Mouse (Mus musculus) CH12F3 (cell line): ENCODE results near the gene Samd10.

Source experiments
- in situ Hi-C: fragments of 300-500 bp; cut with MboI; formaldehyde crosslinking; loops from 2 replicates; pipeline ENCODE4 v1.14.3; 2020; ENCODE audit warnings: low sequenced_read_pairs

Gene Samd10

DNA sequence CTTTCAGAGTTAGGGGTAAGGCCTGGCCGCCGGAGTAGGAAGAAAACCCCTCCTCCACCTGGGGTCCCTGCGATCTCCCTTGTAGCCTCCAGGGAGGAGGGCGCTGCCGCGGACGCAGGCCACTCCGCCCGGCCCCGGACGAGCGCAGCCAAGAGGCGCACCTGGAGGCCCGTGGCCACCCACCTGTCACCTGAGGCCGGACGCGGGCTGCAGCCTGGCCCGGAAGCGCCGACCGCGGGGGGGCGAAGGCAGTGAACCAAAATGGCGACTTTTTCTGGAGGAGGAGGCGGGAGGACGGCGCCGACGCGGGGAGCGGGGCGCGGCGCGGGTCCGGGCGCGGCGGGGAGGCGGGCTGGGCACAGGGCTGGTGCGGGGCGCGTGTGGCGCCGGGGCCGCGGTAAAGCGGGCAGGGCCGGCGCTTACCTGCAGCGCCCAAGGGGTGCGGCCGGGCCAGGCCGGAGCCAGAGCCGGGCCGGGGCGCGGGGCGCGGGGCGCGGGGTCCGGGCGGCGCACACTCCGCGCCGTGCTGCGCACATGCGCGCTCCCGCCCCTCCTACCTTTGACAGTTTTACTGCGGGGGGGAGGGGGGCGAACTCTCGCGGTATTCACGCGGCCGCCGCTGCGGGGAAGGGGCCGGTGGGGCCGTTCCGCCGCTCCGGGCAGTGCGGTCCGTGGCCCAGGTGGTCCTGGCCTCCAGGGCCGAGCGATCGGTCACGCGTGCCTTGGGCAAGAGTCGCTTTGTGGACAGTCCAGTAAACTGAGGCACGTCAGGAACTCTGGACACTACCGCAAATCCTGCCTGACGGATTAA, 6.6 kb downstream of the Samd10 start, which contains the start of gene Zfp512b:
Zfp512b (minus strand) TSS at position 573 of the 811 bp plus-strand sequence.
- in situ Hi-C loops, result no loop called here

DNA sequence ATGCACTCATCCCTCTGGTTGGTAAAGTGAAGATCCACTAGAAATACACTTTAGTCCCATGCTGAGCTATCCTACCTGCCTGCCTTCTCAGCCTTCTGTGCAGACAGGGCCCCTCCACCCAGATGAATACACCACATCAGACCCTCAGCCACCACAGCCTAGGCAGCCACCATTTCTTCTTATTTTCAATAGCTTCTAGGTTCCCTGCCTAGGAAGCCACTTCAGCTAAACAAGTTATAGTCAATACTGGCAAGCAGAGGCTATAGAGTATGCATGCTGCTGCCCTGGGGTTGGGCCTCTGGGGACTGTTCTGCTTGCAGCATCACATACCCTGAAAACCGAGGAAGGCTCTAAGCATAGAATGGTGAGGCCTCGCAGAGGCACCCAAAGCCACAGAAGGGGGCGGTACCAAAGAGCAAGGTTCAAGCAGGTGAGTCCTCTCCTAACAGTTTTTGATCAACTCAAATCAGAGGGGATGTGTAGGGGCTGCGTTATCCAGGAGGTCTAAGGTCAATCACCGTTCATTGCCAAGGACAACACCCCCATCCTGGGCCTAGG, 7.4 kb downstream of the Samd10 start, which contains the start of gene Prpf6:
Prpf6 (plus strand) TSS at position 341 of the 558 bp plus-strand sequence.
- in situ Hi-C loops, result no loop called here

DNA sequence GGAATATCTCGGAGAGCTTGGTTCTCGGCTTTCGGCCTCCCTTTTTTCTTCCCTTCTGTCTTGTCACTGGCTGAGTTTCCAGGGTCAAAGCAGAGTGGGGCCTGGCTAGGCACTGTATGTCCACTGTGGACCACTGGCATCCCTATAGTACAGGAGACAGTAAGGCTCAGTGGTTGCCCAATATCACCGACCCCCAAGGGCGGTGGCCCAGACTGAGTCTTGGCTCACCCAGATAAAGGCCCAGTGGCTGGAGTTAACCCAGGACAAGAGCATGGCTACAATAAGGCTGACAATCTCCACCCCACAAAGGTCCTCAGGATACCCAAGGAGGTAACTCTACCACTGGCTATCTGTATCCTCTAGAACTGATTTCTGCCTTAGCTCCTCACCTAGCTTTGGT, 8.5 kb downstream of the Samd10 start:
- in situ Hi-C loops, result no loop called here

DNA sequence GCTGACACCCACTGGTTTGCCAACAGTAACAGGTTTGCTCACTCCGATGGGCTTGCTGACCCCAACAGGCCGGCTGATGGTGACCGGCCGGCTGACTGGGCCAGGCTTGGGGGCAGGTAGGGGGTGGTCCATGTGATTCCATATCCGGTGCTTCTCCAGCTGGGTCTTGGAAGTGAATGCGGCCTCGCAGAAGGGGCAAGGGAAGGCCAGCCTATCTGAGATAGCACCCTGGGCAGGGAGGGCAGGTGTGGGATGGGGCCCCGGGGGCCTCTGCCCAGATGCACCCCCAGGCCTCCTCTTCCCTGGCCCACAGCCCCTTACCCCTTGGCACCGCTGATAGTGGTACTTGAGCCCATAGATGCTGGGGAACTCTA, 9.3 kb downstream of the Samd10 start:
- in situ Hi-C loops, result no loop called here

DNA sequence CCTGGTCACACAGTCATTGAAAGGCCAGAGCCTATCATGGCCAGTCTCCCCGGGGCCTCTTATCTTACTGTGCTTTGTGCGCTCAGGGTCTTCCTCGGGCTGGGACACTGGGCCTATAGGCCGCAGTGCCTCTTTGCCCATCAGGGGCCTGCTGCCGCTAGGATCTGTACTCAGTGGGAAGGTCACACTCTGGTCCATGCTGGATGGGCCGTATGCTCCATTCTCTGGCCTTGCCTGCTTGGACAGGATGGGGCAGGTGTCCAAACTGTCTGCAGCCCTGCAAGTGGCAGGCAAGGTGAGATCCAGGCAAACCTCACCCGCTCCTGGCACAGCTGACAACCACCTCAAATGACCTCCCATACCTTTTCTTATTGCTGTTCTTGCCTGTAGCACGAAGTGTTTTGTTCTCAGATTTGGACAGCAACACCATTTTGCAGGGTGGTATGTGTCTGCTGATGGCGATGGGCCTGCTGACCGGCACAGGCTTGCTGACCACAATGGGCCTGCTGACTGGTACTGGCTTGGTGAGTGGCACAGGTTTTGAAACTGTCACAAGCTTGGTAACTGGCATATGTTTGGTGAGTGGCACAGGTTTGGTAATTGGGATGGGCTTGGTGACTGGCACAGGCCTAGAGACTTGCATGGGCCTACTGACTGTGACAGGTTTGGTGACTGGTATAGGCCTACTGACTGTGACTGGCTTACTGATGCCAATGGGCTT, 9.8 kb downstream of the Samd10 start:
- in situ Hi-C loops, result no loop called here

DNA sequence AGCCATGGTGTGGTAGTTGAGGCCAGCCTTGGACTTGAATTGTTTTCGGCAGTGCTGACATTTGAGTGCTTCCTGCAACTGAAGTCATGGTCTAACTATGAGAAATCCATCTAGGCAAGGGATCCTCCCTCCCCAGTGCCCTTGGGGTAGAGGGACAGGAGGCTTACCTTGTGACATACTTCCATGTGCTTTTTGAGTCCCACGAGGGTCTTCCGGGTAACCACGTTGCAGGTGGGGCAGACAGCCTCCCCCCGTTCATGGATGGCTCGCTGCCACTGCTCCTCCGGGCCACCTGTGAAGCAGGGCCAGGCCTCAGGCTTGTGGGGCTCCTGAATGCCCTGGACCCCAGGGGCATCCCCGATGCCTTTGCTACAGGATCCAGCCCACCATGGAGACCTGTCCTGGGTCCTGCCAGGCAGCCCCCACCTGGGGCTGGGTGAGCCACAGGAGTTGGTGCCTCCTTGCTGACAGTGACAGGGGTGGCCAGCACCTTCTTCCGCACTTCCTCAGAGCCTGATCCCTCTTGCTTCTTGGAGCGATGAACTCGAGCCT, 10.7 kb downstream of the Samd10 start:
- in situ Hi-C loops, result no loop called here

DNA sequence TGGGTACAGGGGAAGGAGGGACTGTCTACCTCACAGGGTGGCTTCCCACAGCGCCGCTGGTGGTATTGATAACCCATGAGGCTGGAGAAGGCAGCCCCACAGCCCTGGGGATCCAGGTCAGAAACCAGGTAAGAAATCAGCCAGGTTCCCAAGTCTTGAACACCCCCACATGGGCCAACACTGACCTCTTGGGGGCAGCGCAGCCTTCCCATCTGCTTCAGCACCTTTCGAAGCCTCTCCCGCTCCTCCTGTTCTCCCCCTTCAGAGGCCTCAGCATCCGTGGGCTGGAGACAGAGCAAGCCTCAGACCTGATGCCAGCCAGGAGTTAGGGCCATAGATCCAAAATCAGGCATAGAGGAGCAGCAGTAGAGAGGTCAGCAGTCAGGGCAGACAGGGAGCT, 11.2 kb downstream of the Samd10 start:
- in situ Hi-C loops, result no loop called here

DNA sequence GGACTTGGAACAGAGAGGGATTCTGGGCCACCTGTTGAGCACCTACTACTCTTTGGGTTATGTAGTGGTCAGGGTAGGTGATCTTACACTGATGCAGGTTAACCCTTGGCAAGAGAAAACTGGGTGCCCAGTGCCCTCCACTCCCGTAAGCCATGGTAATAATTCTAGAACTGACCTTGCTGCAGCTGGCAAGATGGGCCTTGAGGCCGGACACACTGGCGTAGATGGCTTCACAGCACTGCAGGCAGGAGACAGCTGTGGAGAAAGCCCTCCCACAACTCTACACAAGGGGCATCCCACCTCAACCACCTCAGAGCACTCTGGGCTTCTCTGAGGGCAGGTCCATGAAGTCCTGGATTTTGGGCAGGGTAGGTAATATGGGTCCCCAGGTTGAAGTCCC, 12.9 kb downstream of the Samd10 start:
- in situ Hi-C loops, result no loop called here

DNA sequence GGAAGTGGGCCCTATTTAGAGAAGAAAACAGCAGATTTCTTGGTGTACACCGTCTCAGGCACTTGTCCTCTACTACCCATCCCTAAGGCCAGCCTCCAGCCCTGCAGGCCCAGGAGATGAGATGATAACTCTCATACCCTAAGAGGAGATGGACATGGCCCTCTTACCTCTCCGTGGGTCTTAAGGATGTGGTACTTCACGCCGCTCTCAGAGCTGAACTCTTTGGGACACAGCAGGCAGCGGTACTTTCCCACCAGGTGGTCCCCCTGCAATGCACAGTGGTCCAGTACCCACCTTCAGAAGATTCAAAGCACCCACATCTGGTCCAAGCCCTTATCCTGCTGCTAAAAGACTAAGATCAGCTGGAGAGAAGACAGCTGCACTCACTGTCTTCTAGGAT, 13.5 kb downstream of the Samd10 start:
- in situ Hi-C loops, result no loop called here

DNA sequence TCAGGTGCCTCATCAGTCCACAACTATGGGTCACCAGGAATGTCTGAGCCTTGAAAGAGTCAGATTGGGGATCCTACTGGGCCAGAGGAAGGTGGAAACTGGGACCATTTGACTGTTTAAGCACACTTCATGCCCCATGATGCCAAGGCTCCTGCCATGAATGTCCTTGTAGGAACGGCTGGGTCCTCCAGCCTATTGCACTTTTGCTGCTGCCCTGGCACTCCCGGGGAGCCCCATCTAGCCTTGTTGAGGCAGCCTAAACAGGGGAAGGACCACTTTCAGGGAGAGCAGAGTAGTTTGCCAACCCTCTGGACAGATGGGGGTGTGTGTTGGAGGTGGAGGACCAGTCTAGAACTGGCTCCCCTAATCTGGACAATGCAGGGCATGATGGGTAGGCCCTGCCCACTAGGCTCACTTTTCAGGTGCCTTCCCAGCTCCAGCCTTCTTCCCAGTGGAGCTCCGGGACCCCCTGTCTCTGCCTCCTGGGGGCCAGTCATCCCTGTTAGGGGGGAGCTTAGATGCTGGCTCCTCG, 14.5 kb downstream of the Samd10 start, which contains the start of gene Uckl1:
Uckl1 (minus strand) TSS at position 482 of the 532 bp plus-strand sequence.
- in situ Hi-C loops, result no loop called here

DNA sequence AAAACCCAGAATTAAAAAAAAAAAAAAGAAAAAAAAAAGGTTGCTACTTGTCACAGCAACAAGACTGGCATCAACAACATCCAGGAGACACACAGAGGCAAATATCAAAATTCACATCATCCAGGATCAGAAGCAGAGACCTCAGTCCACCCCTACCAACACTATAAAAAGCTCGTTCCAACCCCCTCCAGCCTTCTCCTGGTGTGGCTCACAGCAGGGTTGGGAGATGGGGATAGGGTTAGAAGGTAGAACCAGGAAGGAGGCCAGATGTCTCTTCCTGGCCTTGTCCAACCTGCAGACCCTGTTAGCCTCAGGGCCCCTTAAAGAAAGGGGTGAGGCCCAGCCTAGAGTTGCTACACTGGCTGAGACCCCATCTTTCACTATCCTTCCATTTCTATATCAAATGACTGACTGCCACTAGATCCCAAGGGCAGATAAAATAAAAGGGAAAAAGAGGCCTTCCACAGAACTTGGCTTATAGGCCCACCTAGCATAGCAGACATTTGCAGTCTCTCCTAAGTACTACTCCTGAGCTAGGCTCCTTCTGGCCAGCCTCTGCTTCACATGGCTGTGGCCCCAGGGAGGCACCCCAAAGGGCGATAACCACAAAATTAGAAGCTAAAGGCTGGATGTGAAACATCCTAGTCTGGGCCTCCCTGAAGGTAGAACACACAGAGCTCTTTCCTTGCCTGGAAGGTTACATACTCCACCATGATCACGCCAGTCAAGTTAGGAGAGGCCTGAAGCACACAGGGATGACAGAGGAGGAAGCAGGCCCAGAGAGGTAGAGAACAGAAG, 15.4 kb downstream of the Samd10 start:
- in situ Hi-C loops, result no loop called here

DNA sequence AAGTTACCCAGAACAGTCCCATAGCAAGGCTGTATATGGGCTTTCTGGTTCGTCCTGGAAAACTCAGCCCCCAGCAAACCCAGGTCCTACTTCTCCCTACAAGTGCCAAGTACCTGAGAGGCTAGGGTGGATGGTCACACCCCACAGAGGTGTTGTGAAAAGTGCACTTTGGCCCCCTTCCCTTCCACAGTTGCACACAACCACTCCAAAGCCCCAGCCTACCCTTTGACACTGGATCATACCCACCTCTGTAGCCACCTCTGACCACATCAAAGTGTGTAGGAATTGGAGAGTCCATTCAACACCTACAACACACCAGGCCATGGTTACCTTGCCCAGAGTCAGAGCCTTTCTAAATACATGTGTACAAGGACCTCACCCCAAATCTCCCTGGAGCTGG, 16.1 kb downstream of the Samd10 start:
- in situ Hi-C loops, result no loop called here

DNA sequence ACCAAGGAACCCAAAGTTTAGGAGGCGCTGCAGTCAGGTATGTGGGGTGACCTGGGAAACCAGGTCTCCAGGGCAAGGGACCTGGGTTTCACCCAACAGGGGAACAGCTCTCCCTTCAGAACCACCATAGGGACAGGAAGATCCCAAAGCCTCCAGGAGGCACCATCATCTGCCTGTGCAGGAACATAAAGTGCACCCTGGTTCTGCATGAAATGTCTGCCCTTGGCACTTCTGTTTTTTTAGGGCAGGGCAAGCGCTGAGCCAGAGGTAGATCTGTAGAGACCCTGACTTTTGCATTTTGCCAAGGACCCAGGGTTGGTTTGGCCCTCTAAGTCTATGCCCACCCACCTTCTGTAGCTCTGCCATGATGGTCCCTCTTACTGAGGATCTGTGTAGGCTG, 16.7 kb downstream of the Samd10 start:
- in situ Hi-C loops, result no loop called here

DNA sequence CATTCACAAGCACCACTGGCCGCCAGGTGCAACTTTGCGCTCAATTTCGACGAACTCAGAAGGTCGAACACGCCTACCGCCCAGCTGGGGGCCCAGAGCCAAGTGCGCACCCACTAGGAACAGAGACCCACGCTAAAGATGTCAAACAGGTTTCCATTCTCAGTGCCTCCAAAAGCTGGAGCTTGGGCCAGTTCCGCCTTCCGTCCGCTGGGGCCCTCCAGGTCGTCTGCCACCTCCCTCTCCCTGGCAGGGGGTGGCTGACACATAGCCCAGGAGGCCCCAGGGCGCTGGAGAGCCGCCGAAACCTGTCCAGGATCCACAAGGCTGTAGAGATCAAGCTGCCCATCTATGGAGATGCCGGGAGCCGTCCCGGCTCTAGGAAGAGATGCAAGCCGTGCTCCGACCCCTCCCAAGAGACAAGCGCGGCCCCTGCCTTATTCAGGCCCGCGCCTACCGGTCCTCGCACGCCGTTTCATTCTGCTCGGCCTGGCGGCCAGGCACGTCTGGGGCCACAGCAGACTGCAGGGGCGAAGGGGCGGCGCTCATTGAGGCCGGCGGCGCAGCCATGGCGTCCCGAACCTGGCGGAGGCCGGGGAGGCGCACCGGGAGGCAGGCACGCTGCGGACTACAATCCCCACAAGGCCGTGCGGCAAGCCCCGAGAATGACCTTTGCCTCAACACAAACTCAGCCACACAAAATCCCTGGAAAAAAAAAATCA, 17.5 kb downstream of the Samd10 start:
- in situ Hi-C loops, result no loop called here

DNA sequence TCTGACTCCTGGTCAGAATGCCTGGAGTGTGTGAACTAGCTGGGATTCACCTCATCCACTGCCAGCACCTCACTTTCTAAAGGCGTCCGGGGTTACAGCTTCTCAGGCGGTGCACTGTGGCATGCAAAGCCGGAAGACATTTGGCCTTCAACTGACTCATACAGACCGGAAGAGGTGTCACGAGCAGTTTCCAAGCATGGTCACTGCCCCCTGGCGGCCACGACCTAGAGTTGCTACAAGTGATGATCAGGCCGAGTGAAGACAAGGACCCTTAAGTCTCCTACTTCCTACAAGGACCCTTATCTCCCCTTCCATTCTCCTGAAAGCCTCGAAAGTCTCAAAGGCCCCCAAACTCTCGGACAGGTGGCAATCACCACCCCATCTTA, 18.0 kb downstream of the Samd10 start:
- in situ Hi-C loops, result no loop called here

DNA sequence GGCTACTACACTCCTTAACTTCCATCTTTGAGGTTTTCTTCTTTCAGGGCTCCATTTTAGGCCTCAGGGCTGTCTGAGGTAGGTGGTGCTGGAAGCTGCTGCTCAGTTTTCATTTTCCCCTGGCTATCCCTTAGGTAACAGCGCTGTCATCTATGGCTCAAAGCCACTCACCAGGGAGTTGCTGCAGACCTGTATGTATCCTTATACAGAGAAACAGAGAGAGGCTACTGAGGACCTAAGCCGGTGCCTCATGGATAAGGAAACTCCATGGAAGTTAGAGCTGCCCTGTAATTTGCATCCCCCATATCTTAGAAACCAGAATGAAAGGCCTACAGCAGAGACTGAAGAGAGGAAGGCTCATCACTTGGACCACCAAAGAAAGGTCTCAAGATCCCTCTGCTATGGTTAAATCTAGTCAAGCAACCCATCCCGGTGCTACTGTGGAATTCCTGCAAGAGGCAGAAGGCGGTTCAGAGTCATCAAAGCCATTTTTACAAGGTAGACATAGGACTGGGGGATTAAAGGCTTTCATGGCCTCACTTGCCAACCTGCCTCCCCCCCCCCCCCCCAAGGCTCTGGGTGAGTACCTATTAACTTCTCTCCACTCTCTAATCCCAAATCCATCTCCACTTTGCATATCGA, 18.8 kb downstream of the Samd10 start:
- in situ Hi-C loops, result no loop called here

DNA sequence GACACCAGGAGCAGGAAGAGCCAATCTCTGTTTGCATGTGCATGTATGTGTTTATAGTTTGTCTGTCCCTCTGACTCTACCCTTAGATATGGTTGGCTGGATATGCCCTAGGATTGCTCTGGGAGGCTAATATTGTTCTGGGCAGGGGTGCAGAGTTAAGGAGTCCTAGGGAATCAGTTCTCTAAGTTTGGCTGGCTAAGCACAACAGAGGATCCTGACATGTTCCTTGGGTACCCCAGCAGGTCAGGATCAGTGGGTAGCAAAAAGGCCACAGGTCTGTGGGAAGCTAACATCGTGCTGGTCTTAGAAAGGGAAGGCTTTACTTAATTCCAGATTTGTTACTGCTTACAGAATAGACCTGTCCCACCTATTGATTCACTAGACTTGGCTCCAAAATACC, 19.3 kb downstream of the Samd10 start:
- in situ Hi-C loops, result loop anchor here (10.0 kb wide), 1 partner anchor 185 kb away; no protein-coding TSS in a partner anchor

DNA sequence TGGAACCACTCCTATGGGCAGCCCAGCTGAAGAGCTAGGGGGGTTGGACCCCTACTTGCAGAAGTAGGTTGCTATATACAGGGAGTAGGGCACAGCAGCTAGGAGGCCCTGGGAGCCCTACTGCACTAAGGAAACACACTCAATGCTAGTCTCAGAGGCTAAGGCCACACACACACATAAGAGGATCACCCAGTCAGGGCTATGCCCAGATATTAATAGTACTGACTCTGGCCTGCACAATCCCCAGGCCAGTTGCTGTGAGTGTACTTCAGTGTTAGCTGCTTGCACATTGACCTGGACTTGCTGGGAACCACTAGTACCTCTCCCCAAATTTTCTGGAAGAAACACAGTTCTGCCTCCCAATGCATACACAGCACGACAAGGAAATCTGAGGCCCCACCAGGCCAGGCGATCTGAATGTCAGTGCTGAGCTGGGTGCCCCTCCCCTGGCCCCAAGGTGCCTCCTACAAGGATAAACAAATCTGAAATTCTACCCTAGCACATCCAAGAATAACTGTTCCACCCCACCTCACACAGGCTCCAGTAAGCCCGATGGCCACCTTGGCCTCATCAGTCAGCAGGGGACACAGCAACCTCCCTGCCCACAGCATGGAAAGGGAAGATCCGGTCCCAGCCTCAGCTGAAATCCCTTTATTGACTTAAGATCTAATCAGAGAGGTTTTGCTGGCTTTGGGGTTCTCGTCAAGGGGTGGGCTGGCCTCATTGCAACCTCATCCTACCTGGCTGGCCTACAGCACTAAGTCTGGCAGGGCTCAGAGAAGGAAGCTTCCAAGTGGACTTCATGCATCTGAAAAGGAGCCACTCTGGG, 20.0 kb downstream of the Samd10 start:
- in situ Hi-C loops, result loop anchor here (10.0 kb wide), 1 partner anchor 184 kb away; no protein-coding TSS in a partner anchor
